Mouse (Mus musculus): ENCODE results near the gene Mrtfb. TPM values are rescaled to one million over a fixed set of nuclear protein-coding genes. Genes with fewer than 3 reads are reported as not detected.

Mrtfb gene
- polyA plus RNA-seq, 2 experiments = 1.1 to 3.3 TPM

DNA sequence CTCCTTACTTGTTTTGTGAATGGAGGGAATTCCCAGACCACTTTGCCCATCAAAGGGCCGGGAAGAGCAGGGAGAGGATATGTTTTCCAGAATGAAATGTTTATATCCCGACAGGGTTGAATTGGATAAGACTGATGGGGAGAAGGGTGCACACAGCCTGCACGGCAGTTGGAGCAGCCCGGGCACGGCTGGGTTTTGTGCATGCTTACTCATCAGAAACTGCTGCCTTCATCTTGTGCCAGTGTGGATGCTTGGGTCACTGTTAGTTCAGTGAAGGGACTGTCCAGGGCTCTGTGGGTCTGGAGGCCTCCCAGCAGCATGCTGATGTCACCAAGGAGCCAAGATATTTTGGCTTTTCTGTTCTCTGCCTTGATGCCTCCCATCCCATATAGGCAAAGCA lies 6.2 kb upstream of the Mrtfb start:
- 67% methylated on average over 5 of the region's 5 CpGs for WGBS (ENCODE audit: insufficient replicate concordance)
- Histone ChIP-seq H3K4me3 (ENCODE audit: insufficient read depth in 1 of 2, low read depth in 2 of 2, low read length in 2 of 2) (no peak overlapping the region), H3K36me3 (replicated peaks; ENCODE audit: control insufficient read depth, insufficient read depth, low read depth) (no peaks in the 10 kb centered on the region), H3K27ac (no peak overlapping the region), H3K9me3 (ENCODE audit: control insufficient read depth, low read length) (no peaks in the 10 kb centered on the region), H3K9ac (replicated peaks) (no peak overlapping the region), H3K4me1 (replicated peaks; ENCODE audit: control insufficient read depth in 2 of 2, insufficient read depth in 2 of 2, low read length in 1 of 2) (no peaks in the 10 kb centered on the region), H3K27me3 (ENCODE audit: control insufficient read depth, insufficient read depth, low read length) (no peaks in the 10 kb centered on the region), H3K4me2 (ENCODE audit: low read depth) (no peak overlapping the region)
- TF ChIP-seq CTCF (IDR thresholded peaks at IDR 0.05; ENCODE audit: low read depth) (no peak), EP300 (IDR thresholded peaks at IDR 0.05; ENCODE audit: low read depth) (no peak)
- no peak for ATAC-seq (ENCODE audit: insufficient read depth)
- no peak for DNase-seq (ENCODE audit: low read depth in 3 of 3, low spot score in 3 of 3)

DNA sequence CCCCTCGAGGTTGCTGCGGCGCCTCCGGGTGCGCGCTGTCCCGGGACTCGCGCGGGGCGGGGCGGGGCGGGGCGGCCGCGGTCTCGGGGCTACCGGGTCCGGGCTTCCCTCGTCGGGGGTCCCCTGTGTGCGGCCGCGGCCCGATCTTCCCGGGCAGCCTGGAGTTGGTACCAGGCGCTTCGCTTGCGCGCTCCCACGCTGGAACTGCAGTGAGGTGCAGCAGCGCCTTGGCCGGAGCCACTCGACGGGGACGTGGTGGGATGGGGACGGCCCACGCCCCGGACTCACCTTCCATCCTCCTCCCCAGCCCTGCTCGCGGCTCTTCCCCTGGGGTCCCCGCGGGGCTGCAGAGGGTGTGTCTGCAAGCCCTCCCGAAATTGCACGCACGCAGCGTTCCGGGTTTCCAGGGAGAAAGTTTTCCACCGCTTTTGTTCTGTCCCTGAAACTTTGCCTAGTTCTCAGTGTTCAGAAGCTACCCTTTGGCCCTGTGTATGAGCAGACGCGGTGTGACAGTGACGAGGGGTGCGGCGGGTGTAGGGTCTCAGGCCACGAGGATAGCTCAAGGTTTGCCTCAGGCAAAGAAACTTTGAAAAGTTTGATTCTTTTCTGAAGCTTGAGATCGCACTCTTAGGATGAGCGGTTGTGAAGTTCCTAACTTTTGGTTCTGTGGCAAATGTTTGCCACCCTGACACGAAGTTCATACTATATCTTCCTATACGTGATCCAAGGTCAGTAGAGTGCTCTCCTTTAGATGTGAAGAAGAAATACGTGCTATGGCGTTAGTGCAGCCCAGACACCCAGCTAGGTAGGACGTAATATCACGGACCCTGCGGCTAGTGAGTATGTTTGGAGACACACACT lies 616 bp downstream of the Mrtfb start:
- no peak for DNase-seq (ENCODE audit: low read depth in 3 of 3, low spot score in 3 of 3)
- H3K4me3 ChIP-seq (ENCODE audit: insufficient read depth in 1 of 2, low read depth in 2 of 2, low read length in 2 of 2) = peak overlapping the region; percentile 62 to 86
- WGBS (ENCODE audit: insufficient replicate concordance) = 9% methylated on average over 48 of the region's 64 CpGs

DNA sequence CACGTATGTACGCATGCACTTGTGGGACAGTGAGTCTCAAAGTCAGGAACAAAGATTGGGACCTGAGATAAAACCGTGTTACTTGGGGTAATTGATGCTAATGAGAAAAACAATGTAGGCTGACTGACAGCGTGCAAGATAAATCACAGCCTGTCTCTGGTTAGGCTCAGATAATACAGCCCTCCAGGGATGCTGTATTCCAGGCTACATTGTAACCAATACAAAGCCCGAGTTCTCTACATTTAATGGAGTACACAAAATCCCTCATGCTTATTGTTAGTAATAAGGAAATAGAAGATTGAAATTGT lies 1.2 kb downstream of the Mrtfb start:
- peaks cover 4% of the 10 kb centered on the region; the same call in 1 of the 2 replicates for H3K27me3 ChIP-seq (ENCODE audit: control insufficient read depth, insufficient read depth, low read length)
- no peaks in the 10 kb centered on the region for H3K9me3 ChIP-seq (ENCODE audit: control insufficient read depth, low read length)
- no peak overlapping the region for H3K27ac ChIP-seq
- peak overlapping the region; percentile 71 for H3K4me2 ChIP-seq (ENCODE audit: low read depth)
- TF ChIP-seq EP300 (IDR thresholded peaks at IDR 0.05; ENCODE audit: low read depth) = no peak
- ATAC-seq (ENCODE audit: insufficient read depth) (no peak), DNase-seq (ENCODE audit: low read depth in 3 of 3, low spot score in 3 of 3) (no peak)
- H3K9ac ChIP-seq (replicated peaks) = no peak overlapping the region
- H3K4me1 ChIP-seq (replicated peaks; ENCODE audit: control insufficient read depth in 2 of 2, insufficient read depth in 2 of 2, low read length in 1 of 2) = peaks cover 0 to 2% of the 10 kb centered on the region in 2 experiments; a peak in 1 of 4 replicates
- no peaks in the 10 kb centered on the region for H3K36me3 ChIP-seq (replicated peaks; ENCODE audit: control insufficient read depth, insufficient read depth, low read depth)
- peak overlapping the region; percentile 62 to 86; a peak in 3 of 4 replicates for H3K4me3 ChIP-seq (ENCODE audit: insufficient read depth in 1 of 2, low read depth in 2 of 2, low read length in 2 of 2)
- 38% methylated on average over 5 of the region's 5 CpGs for WGBS (ENCODE audit: insufficient replicate concordance)

More for the DNA sequence above, 616 bp downstream of the Mrtfb start:
- Histone ChIP-seq H3K9ac (replicated peaks) (peak overlapping the region; percentile 72), H3K4me1 (replicated peaks; ENCODE audit: control insufficient read depth in 2 of 2, insufficient read depth in 2 of 2, low read length in 1 of 2) (peaks cover 0 to 2% of the 10 kb centered on the region in 2 experiments; a peak in 1 of 4 replicates), H3K27ac (no peak overlapping the region), H3K9me3 (ENCODE audit: control insufficient read depth, low read length) (no peaks in the 10 kb centered on the region), H3K4me2 (ENCODE audit: low read depth) (peak overlapping the region; percentile 71), H3K36me3 (replicated peaks; ENCODE audit: control insufficient read depth, insufficient read depth, low read depth) (no peaks in the 10 kb centered on the region), H3K27me3 (ENCODE audit: control insufficient read depth, insufficient read depth, low read length) (peaks cover 4% of the 10 kb centered on the region; the same call in 1 of the 2 replicates)
- ATAC-seq (ENCODE audit: insufficient read depth) = peak; percentile 75
- TF ChIP-seq CTCF (IDR thresholded peaks at IDR 0.05; ENCODE audit: low read depth) = no peak
- TF ChIP-seq EP300 (IDR thresholded peaks at IDR 0.05; ENCODE audit: low read depth) = no peak

DNA sequence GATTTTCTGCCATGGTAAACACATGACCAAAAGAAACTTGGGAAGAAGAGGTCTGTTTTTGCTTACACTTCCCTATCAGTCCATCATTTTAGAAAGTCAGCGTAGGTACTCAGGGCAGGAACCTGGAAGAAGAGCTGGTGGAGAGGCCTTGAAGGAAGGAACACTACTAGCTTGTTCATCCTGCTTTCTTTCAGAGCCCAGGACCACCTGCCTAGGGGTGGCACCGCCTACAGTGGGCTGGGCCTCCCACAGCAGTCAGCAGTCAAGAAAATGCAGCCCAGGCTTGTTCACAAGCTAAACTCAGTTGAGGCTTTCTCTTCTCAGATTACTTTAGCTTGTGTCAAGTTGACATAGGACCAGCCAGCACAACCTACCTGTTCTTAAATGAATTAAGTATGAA lies 2.7 kb downstream of the Mrtfb start:
- no peaks in the 10 kb centered on the region for H3K36me3 ChIP-seq (replicated peaks; ENCODE audit: control insufficient read depth, insufficient read depth, low read depth)
- no peak for TF ChIP-seq CTCF (IDR thresholded peaks at IDR 0.05; ENCODE audit: low read depth)
- no peak for ATAC-seq (ENCODE audit: insufficient read depth)
- H3K27me3 ChIP-seq (ENCODE audit: control insufficient read depth, insufficient read depth, low read length) = peaks cover 4% of the 10 kb centered on the region; the same call in 1 of the 2 replicates
- no peak overlapping the region for H3K4me3 ChIP-seq (ENCODE audit: insufficient read depth in 1 of 2, low read depth in 2 of 2, low read length in 2 of 2)
- H3K27ac ChIP-seq = no peak overlapping the region
- no peak overlapping the region for H3K4me2 ChIP-seq (ENCODE audit: low read depth)
- DNase-seq (ENCODE audit: low read depth in 3 of 3, low spot score in 3 of 3) = no peak
- H3K9ac ChIP-seq (replicated peaks) = no peak overlapping the region
- 59% methylated on average over 2 of the region's 2 CpGs for WGBS (ENCODE audit: insufficient replicate concordance)
- peaks cover 0 to 2% of the 10 kb centered on the region in 2 experiments; a peak in 1 of 4 replicates for H3K4me1 ChIP-seq (replicated peaks; ENCODE audit: control insufficient read depth in 2 of 2, insufficient read depth in 2 of 2, low read length in 1 of 2)
- H3K9me3 ChIP-seq (ENCODE audit: control insufficient read depth, low read length) = no peaks in the 10 kb centered on the region

DNA sequence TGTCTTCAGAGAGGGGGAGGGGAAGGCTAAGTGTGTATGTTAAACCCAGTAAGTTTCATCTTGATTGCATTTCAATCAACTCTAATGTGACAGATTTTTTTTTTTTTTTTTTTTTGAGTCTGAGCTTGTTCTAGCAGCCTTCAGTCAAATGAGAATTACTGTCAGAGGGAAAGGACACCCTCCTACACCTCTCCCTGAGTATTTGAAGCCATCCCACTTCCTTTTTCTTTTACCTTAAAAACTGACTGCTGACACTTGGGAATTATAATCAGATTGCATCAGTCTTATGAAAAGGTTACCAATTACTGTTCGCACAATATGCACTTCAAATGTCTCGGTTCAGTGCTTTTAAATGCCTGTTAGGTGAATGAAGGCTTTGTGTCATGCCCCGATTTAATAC lies 10.0 kb downstream of the Mrtfb start:
- Histone ChIP-seq H3K9me3 (ENCODE audit: control insufficient read depth, low read length) (no peaks in the 10 kb centered on the region), H3K4me1 (replicated peaks; ENCODE audit: control insufficient read depth in 2 of 2, insufficient read depth in 2 of 2, low read length in 1 of 2) (no peaks in the 10 kb centered on the region), H3K9ac (replicated peaks) (no peak overlapping the region), H3K27ac (no peak overlapping the region), H3K36me3 (replicated peaks; ENCODE audit: control insufficient read depth, insufficient read depth, low read depth) (no peaks in the 10 kb centered on the region), H3K4me2 (ENCODE audit: low read depth) (no peak overlapping the region), H3K27me3 (ENCODE audit: control insufficient read depth, insufficient read depth, low read length) (no peaks in the 10 kb centered on the region), H3K4me3 (ENCODE audit: insufficient read depth in 1 of 2, low read depth in 2 of 2, low read length in 2 of 2) (no peak overlapping the region)
- DNase-seq (ENCODE audit: low read depth in 3 of 3, low spot score in 3 of 3) (no peak), ATAC-seq (ENCODE audit: insufficient read depth) (no peak)
- TF ChIP-seq EP300 (IDR thresholded peaks at IDR 0.05; ENCODE audit: low read depth) = no peak
- no peak for TF ChIP-seq CTCF (IDR thresholded peaks at IDR 0.05; ENCODE audit: low read depth)
- 69% methylated on average over 3 of the region's 3 CpGs for WGBS (ENCODE audit: insufficient replicate concordance)
